Mouse (Mus musculus): Measurements from ENCODE around the gene Tgoln1.

DNA sequence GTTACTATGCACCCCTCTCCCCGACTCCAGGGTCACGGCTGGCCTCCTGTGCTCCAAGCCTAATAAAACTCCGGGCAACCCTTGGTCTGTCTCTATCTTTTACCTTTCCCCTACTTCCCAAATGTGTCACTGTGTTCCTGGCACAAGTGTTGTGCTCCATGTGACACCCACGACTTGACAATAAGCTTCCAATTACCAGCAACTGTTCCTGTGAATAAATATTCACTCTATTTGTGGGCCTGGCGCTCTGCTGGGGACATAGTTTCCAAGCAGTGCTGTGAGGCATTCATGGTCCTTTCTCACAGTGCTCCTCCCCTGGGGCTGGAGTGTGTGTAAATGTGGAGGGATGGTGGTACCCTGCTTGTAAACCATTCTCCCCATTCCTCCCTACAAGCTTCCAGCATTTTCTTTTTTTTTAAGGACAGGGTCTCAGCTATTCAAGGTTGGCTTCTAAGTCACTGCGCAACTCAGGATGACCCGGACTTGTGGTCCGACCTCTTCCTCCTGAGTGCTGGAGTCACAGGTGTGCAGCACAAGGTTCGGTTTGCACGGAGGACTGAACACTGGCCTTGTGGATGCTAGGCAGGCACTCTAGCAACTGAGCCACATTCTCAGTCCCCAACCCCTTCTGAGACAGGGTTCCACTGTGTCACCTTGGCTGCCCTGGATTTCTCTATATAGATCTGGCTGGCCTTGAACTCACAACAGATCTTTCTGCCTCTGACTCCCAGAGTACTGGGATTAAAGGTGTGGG is 46.0 kb downstream of the Tgoln1 start:
- TF ChIP-seq TAL1 (IDR thresholded peaks at IDR 0.05; ENCODE audit: low read length) (no peak), GATA1 (IDR thresholded peaks at IDR 0.05; ENCODE audit: low read length) (no peak)
